Mouse (Mus musculus) pancreas, adult 10 weeks (tissue): ENCODE measurements around the gene Alcam. TPM values are rescaled to one million over a fixed set of nuclear protein-coding genes. Genes with fewer than 3 reads are reported as not detected.

Source experiments
- polyA plus RNA-seq: library from polyadenylated mRNA; stranded (reverse); fragments of 350-450 nt; fragmentation: Illumina TruSeq; extraction: RNeasy Lipid Tissue Mini Kit (QIAGEN cat#74804); gene quantifications from one replicate; pipeline ENCODE4 v1.2.3, GENCODE M21; 2015; ENCODE audit warnings: low read depth, low replicate concordance; ENCODE audit not compliant: insufficient read depth

The Alcam gene
- polyA plus RNA-seq = 8.4 TPM

DNA sequence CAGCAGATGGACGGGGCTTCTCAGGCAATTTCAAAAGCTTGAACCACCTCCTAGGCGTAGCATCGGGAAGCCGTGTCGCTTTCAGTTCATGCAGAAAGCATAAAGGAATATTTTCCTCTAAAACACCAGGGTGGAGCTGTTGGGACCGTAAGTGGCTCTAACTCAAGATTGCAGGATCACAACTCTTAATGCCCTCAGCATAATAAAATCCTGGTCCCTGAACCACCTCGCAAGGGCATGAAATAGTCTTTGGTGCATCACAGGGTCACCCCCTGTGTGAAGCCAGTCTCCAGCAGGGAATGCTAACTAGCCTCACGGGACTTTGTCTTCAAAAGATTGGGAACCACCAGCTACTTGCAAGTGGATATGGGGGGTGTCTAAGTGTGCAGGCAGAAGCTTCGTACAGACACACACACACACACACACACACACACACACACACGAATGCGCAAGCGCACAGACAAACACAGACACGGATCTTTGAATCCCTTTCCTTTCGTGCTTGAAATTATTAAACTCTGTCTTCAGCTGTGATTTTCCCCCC lies at the start of gene Alcam:
Gene Alcam (minus strand): TSS at position 104 of the 544 bp plus-strand sequence.

